Mouse (Mus musculus) liver, embryonic 15.5 days (tissue): ENCODE measurements around the gene Bag6. TPM values are rescaled to one million over a fixed set of nuclear protein-coding genes. Genes with fewer than 3 reads are reported as not detected.

Experiments used
- ATAC-seq: fragments of 200-750 bp; cut with Nextera tagmentation; 2 replicates; pipeline ENCODE4 v1.8.0; 2017; ENCODE audit warnings: moderate number of reproducible peaks, mild to moderate bottlenecking, moderate library complexity; ENCODE audit not compliant: insufficient read depth
- H3K27ac ChIP-seq: fragments of 300-500 bp; sonication (generic); replicated peaks from 2 replicates; pipeline ENCODE4 v1.5.1; 2015; ENCODE audit warnings: mild to moderate bottlenecking, inconsistent platforms
- H3K27me3 ChIP-seq: fragments of 300-500 bp; sonication (generic); 2 replicates; pipeline ENCODE4 v1.6.1; 2015; ENCODE audit warnings: mild to moderate bottlenecking, inconsistent platforms
- H3K36me3 ChIP-seq: fragments of 300-500 bp; sonication (generic); replicated peaks from 2 replicates; pipeline ENCODE4 v1.6.1; 2015; ENCODE audit warnings: moderate library complexity, mild to moderate bottlenecking, inconsistent platforms
- H3K4me1 ChIP-seq: fragments of 300-500 bp; sonication (generic); replicated peaks from 2 replicates; pipeline ENCODE4 v1.6.1; 2015; ENCODE audit warnings: inconsistent platforms
- H3K4me2 ChIP-seq: fragments of 300-500 bp; sonication (generic); 2 replicates; pipeline ENCODE4 v1.6.1; 2015; ENCODE audit warnings: moderate library complexity, mild to moderate bottlenecking, inconsistent platforms
- H3K4me3 ChIP-seq: fragments of 300-500 bp; sonication (generic); replicated peaks from 2 replicates; pipeline ENCODE4 v1.5.1; 2015; ENCODE audit warnings: mild to moderate bottlenecking, inconsistent platforms
- H3K9ac ChIP-seq: fragments of 300-500 bp; sonication (generic); 2 replicates; pipeline ENCODE4 v1.6.1; 2015; ENCODE audit warnings: moderate library complexity, mild to moderate bottlenecking, inconsistent platforms
- H3K9me3 ChIP-seq: fragments of 300-500 bp; sonication (generic); replicated peaks from 2 replicates; pipeline ENCODE4 v1.6.1; 2016; ENCODE audit warnings: inconsistent platforms
- WGBS: fragments of 180-500 bp; shearing (Covaris S2); methylation state at CpG from one replicate; pipeline ENCODE4 v1.1.7; 2015; ENCODE audit warnings: mixed read lengths; ENCODE audit not compliant: insufficient replicate concordance; 5-methylcytosine and 5-hydroxymethylcytosine counted together
- polyA plus RNA-seq: library from polyadenylated mRNA; unstranded; fragments of >200 nt; fragmentation: Nextera tagmentation; extraction: Ambion mirVana; gene quantifications from 2 replicates; pipeline ENCODE4 v1.2.1, GENCODE M21; 2015

The Bag6 gene
- polyA plus RNA-seq, 1 experiment from 2014 or later = 19.3 TPM

- Histone ChIP-seq H3K4me2 (no peak overlapping the region), H3K4me1 (no peaks in the 10 kb centered on the region), H3K27me3 (no peaks in the 10 kb centered on the region), H3K36me3 (peaks cover 99% of the 10 kb centered on the region), H3K27ac (peak overlapping the region; percentile 10; the same call in 1 of the 2 replicates), H3K9ac (no peak overlapping the region), H3K9me3 (no peaks in the 10 kb centered on the region), H3K4me3 (no peak overlapping the region)
- no peak for ATAC-seq
- 70% methylated on average over 5 of the region's 5 CpGs for WGBS
Observed at GRCm38 (mm10) chr17:35147922-35148639, 13.1 kb downstream of the Bag6 start.

DNA sequence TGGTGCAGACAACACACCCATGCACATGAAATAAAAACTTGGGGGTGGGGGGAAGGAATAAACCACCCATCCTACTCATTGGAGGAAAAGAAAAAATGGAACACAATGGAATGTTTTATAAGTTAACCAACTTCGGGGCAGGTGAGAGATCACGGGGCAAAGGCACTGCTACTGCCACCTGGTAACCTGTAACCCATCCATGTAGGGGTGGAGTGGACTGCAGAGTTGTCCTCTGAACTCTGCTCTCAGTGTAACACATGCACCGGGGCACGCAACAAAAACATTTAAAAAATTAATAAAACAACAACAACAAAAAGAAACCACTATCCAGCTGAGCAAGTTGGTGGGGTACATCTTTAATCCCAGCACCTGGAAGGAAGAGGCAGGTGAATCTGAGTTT lies 17.1 kb downstream of the Bag6 start:
- Histone ChIP-seq H3K36me3 (peaks cover 99% of the 10 kb centered on the region), H3K4me2 (no peak overlapping the region), H3K9ac (no peak overlapping the region), H3K4me1 (no peaks in the 10 kb centered on the region), H3K9me3 (no peaks in the 10 kb centered on the region), H3K27me3 (no peaks in the 10 kb centered on the region), H3K4me3 (no peak overlapping the region), H3K27ac (no peak overlapping the region)
- ATAC-seq = no peak
- 86% methylated on average over 4 of the region's 4 CpGs for WGBS

- 87% methylated on average over 9 of the region's 9 CpGs for WGBS
- no peaks in the 10 kb centered on the region for H3K27me3 ChIP-seq
- no peaks in the 10 kb centered on the region for H3K9me3 ChIP-seq
- peaks cover 99% of the 10 kb centered on the region for H3K36me3 ChIP-seq
- H3K9ac ChIP-seq = no peak overlapping the region
- no peak overlapping the region for H3K27ac ChIP-seq
- no peaks in the 10 kb centered on the region for H3K4me1 ChIP-seq
- no peak overlapping the region for H3K4me3 ChIP-seq
- H3K4me2 ChIP-seq = no peak overlapping the region
- no peak for ATAC-seq
Observed at GRCm38 (mm10) chr17:35153077-35153476, 18.1 kb downstream of the Bag6 start.

GRCm38 (mm10) chr17:35153931-35154330 lies 19.0 kb downstream of the Bag6 start:
- Histone ChIP-seq H3K9me3 (no peaks in the 10 kb centered on the region), H3K27ac (no peak overlapping the region), H3K4me3 (no peak overlapping the region), H3K4me1 (no peaks in the 10 kb centered on the region), H3K9ac (no peak overlapping the region), H3K27me3 (no peaks in the 10 kb centered on the region), H3K36me3 (peaks cover 99% of the 10 kb centered on the region), H3K4me2 (no peak overlapping the region)
- 75% methylated on average over 4 of the region's 4 CpGs for WGBS
- ATAC-seq = no peak

DNA sequence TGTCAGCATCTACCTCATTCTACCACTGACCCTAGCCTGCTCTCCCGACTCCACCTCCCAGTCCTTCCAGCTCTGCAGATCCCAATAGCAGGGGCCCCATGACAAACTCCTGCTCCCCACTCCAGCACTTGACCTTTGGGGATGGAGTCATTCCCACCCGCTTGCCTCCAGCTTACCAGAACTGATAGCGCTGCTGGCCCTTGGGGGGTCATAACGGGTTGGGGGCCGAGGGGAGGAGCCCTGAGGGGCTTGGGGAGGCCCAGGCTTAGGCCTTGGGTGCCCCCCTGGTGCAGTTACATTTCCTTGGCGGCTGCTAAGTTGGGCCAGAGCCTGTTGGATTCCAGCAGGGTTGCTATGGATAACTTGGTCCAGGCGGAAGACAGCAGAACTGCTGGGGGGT lies 19.6 kb downstream of the Bag6 start:
- Histone ChIP-seq H3K4me1 (no peaks in the 10 kb centered on the region), H3K4me3 (no peak overlapping the region), H3K4me2 (no peak overlapping the region), H3K27me3 (no peaks in the 10 kb centered on the region), H3K9me3 (no peaks in the 10 kb centered on the region), H3K9ac (no peak overlapping the region), H3K27ac (no peak overlapping the region), H3K36me3 (peaks cover 99% of the 10 kb centered on the region)
- 84% methylated on average over 7 of the region's 7 CpGs for WGBS
- ATAC-seq = no peak

- Histone ChIP-seq H3K4me1 (no peaks in the 10 kb centered on the region), H3K27ac (no peak overlapping the region), H3K4me2 (no peak overlapping the region), H3K27me3 (no peaks in the 10 kb centered on the region), H3K9me3 (no peaks in the 10 kb centered on the region), H3K4me3 (no peak overlapping the region), H3K9ac (no peak overlapping the region), H3K36me3 (peaks cover 99% of the 10 kb centered on the region)
- no peak for ATAC-seq
- 90% methylated on average over 12 of the region's 12 CpGs for WGBS
Observed at GRCm38 (mm10) chr17:35155451-35155850, 20.5 kb downstream of the Bag6 start.

DNA sequence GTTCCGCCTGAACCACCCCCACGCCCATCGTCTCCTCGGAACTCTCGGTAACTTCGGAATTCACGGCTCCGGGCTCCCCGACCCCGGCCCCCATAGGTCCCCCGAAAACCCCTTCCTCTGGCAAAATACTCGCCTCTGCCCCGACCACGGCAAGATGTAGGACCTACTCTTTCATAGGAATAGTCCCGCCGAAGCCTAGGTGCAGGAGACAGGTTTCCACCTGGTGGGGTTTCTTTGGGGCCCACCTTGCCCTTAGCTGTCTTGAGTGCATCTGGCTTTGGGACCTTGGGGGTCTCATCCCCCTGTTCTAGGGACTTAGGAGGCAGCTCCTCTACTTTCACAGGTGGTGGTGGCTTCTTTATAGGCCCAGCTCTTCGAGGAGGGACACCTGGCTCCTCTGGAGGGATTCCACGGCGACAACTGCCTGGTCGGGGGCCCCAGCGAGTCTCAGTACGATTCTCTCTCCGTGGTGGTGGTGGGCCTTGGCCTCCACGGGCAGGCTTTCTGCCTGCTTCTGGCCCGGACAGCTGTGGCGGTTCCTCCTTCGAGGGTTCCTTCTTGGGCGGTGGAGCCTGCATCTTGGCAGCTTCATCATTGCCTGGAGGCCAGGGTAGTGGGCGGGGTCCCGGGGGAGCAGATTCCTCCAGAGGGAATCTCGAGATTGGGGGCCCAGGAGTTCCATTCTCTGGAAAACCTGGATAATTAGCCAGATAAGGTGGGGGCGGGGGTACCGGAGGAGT lies 21.7 kb downstream of the Bag6 start:
- Histone ChIP-seq H3K36me3 (peaks cover 100% of the 10 kb centered on the region), H3K4me1 (peaks cover 3% of the 10 kb centered on the region), H3K9me3 (no peaks in the 10 kb centered on the region), H3K27me3 (no peaks in the 10 kb centered on the region), H3K4me2 (no peak overlapping the region), H3K9ac (no peak overlapping the region), H3K4me3 (no peak overlapping the region), H3K27ac (no peak overlapping the region)
- 86% methylated on average over 33 of the region's 33 CpGs for WGBS
- no peak for ATAC-seq

GRCm38 (mm10) chr17:35157254-35157653 lies 22.3 kb downstream of the Bag6 start:
- peaks cover 10% of the 10 kb centered on the region for H3K4me1 ChIP-seq
- no peak for ATAC-seq
- WGBS = 86% methylated on average over 8 of the region's 8 CpGs

DNA sequence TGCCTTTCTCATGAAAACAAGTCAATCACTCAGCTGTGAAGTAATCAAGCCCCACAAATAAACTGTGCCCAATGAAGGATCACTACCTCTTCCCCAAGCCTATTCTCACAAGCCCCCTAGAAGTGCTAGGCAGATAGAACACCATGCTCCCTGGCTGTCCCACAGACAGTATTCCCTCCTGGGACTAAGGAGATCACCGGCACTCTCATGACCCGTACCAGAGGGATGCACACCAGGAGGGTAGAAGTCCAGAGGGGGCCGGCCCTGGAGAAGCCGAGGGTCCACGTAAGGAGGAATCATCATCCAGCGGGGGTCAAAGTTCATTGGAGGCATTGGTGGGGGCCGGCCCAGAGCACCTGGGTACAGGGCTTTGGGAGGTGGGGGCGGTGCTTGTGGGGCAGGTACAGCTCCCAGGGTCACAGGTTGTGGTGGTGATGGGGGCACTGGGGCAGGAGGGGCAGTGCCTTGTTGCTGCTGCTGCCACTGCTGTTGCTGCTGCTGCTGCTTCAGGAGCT lies 22.7 kb downstream of the Bag6 start:
- 84% methylated on average over 8 of the region's 8 CpGs for WGBS

More at GRCm38 (mm10) chr17:35157254-35157653, 22.3 kb downstream of the Bag6 start:
- Histone ChIP-seq H3K4me2 (no peak overlapping the region), H3K27ac (no peak overlapping the region), H3K27me3 (no peaks in the 10 kb centered on the region), H3K36me3 (peaks cover 100% of the 10 kb centered on the region), H3K9me3 (no peaks in the 10 kb centered on the region), H3K4me3 (no peak overlapping the region), H3K9ac (no peak overlapping the region)

GRCm38 (mm10) chr17:35158850-35159593 lies 24.0 kb downstream of the Bag6 start:
- Histone ChIP-seq H3K4me3 (no peak overlapping the region), H3K36me3 (peaks cover 89% of the 10 kb centered on the region), H3K4me2 (no peak overlapping the region), H3K4me1 (peaks cover 27% of the 10 kb centered on the region), H3K27me3 (no peaks in the 10 kb centered on the region), H3K9ac (no peak overlapping the region), H3K27ac (no peak overlapping the region), H3K9me3 (no peaks in the 10 kb centered on the region)
- WGBS = 87% methylated on average over 16 of the region's 16 CpGs
- no peak for ATAC-seq

More for the DNA sequence above, 22.7 kb downstream of the Bag6 start:
- H3K9ac ChIP-seq = no peak overlapping the region
- H3K27me3 ChIP-seq = no peaks in the 10 kb centered on the region
- H3K4me3 ChIP-seq = no peak overlapping the region
- H3K27ac ChIP-seq = no peak overlapping the region
- ATAC-seq = no peak
- peaks cover 14% of the 10 kb centered on the region for H3K4me1 ChIP-seq
- peaks cover 100% of the 10 kb centered on the region for H3K36me3 ChIP-seq
- no peak overlapping the region for H3K4me2 ChIP-seq
- H3K9me3 ChIP-seq = no peaks in the 10 kb centered on the region

GRCm38 (mm10) chr17:35159638-35160037 lies 24.7 kb downstream of the Bag6 start:
- Histone ChIP-seq H3K9ac (no peak overlapping the region), H3K36me3 (peaks cover 83% of the 10 kb centered on the region), H3K27ac (no peak overlapping the region), H3K27me3 (no peaks in the 10 kb centered on the region), H3K4me1 (peaks cover 28% of the 10 kb centered on the region), H3K9me3 (no peaks in the 10 kb centered on the region), H3K4me2 (no peak overlapping the region), H3K4me3 (no peak overlapping the region)
- WGBS = 88% methylated on average over 7 of the region's 7 CpGs
- no peak for ATAC-seq
